Comparison of ENCODE assay signal across 10 mouse cellular contexts in genomic region chr8:105172003-105172362, GRCm38 (mm10). TPM values are rescaled to one million over a fixed set of nuclear protein-coding genes. Genes with fewer than 3 reads are reported as not detected.
DNase-seq lines count a peak whose midpoint lies in the region; ATAC-seq and TF ChIP-seq lines count a peak whose summit lies in the region.
"Had no signal": no experiment of that assay in that cellular context is flagged by ENCODE, and none has a peak within 500 bp of the region (broad histone marks: within the 10 kb centered on the region; RNA-seq: fewer than 3 reads in every experiment).

No protein-coding gene starts in this region.

- H3K4me3 ChIP-seq in kidney, embryonic 14.5 days (ENCODE audit: low read length) = peak overlapping the region; percentile 93
- peak overlapping the region; percentile 98 for H3K4me3 ChIP-seq in hindbrain, postnatal 0 days (ENCODE audit: low read length)
- H3K4me3 ChIP-seq in midbrain, embryonic 15.5 days = peak overlapping the region; percentile 91

- no peak for TF ChIP-seq CTCF in hindbrain, postnatal 0 days (IDR thresholded peaks at IDR 0.05; ENCODE audit: low read depth)

- DNase-seq in kidney, postnatal 10 days = no peak
- DNase-seq in hindbrain, postnatal 0 days (ENCODE audit: low spot score) = no peak
- no peak for DNase-seq in urinary bladder, adult 2 months (ENCODE audit: low spot score)
- no peak for DNase-seq in cerebellum, adult 11-12 months
- DNase-seq in urinary bladder, postnatal 4 days (ENCODE audit: low spot score in 2 of 2) = no peak

- no peak for ATAC-seq in kidney, embryonic 14.5 days (ENCODE audit: low FRiP score, low TSS enrichment)
- peak; percentile 26; the same call in 1 of the 2 replicates for ATAC-seq in common myeloid progenitor, adult 5-6 weeks (replicated peaks; ENCODE audit: low read depth, poor library complexity, severe bottlenecking)
- ATAC-seq in hindbrain, postnatal 0 days = no peak
- no peak for ATAC-seq in midbrain, embryonic 15.5 days (replicated peaks)

- H3K27me3 ChIP-seq in kidney, embryonic 14.5 days (ENCODE audit: control insufficient read depth, insufficient read depth, low read length) = no peaks in the 10 kb centered on the region
- no peaks in the 10 kb centered on the region for H3K27me3 ChIP-seq in hindbrain, postnatal 0 days (ENCODE audit: insufficient read depth, low read length)
- H3K27me3 ChIP-seq in midbrain, embryonic 15.5 days (replicated peaks) = no peaks in the 10 kb centered on the region
- H3K27me3 ChIP-seq: Patski had no signal

- H3K9me3 ChIP-seq in kidney, embryonic 14.5 days (ENCODE audit: control insufficient read depth, low read length) = no peaks in the 10 kb centered on the region
- no peaks in the 10 kb centered on the region for H3K9me3 ChIP-seq in hindbrain, postnatal 0 days (ENCODE audit: low read length)
- no peaks in the 10 kb centered on the region for H3K9me3 ChIP-seq in midbrain, embryonic 15.5 days

- no peak overlapping the region for H3K27ac ChIP-seq in kidney, embryonic 14.5 days (ENCODE audit: low read depth, low read length)
- H3K27ac ChIP-seq in hindbrain, postnatal 0 days = peak overlapping the region; percentile 92; the same call in 1 of the 2 replicates
- H3K27ac ChIP-seq in midbrain, embryonic 15.5 days = no peak overlapping the region

- H3K4me1 ChIP-seq in kidney, embryonic 14.5 days (ENCODE audit: control insufficient read depth, insufficient read depth, low read length) = peaks cover 16% of the 10 kb centered on the region; the same call in 1 of the 2 replicates
- H3K4me1 ChIP-seq in hindbrain, postnatal 0 days (ENCODE audit: insufficient read depth, low read length) = no peaks in the 10 kb centered on the region; the same call in 1 of the 2 replicates
- peaks cover 19% of the 10 kb centered on the region for H3K4me1 ChIP-seq in midbrain, embryonic 15.5 days

- 27% methylated on average over 6 of the region's 6 CpGs for WGBS in kidney, embryonic 14.5 days
- 15% methylated on average over 6 of the region's 6 CpGs for WGBS in hindbrain, postnatal 0 days
- 22% methylated on average over 6 of the region's 6 CpGs for WGBS in midbrain, embryonic 15.5 days

- peaks cover 14% of the 10 kb centered on the region for H3K36me3 ChIP-seq in kidney, embryonic 14.5 days (ENCODE audit: control insufficient read depth, insufficient read depth, low read length)
- no peaks in the 10 kb centered on the region for H3K36me3 ChIP-seq in hindbrain, postnatal 0 days (ENCODE audit: insufficient read depth, low read length)
- H3K36me3 ChIP-seq in midbrain, embryonic 15.5 days (replicated peaks) = no peaks in the 10 kb centered on the region

- H3K9ac ChIP-seq in kidney, embryonic 14.5 days (ENCODE audit: low read depth, low read length) = peak overlapping the region; percentile 99
- H3K9ac ChIP-seq in hindbrain, postnatal 0 days (replicated peaks; ENCODE audit: low read length) = peak overlapping the region; percentile 86
- peak overlapping the region; percentile 58 for H3K9ac ChIP-seq in midbrain, embryonic 15.5 days

- peak overlapping the region; percentile 70 for H3K4me2 ChIP-seq in kidney, embryonic 14.5 days (replicated peaks; ENCODE audit: low read depth, low read length)
- H3K4me2 ChIP-seq in hindbrain, postnatal 0 days (ENCODE audit: low read depth, low read length) = peak overlapping the region; percentile 69
- H3K4me2 ChIP-seq in midbrain, embryonic 15.5 days = peak overlapping the region; percentile 66

RNA-seq across cellular contexts. Expression of gene Cbfb, which starts 1.5 kb away (rescaled TPM):
- polyA plus RNA-seq in kidney, embryonic 14.5 days (2014; fragmentation: Nextera tagmentation; extraction: Ambion mirVana) = 73.9 and 96.5 TPM in 2 replicates
- 163 and 164 TPM in 2 replicates for total RNA-seq in common myeloid progenitor, adult 5-6 weeks (2017)
- total RNA-seq in hindbrain, postnatal 0 days (2014; rRNA removed) = 45.1 and 54.3 TPM in 2 replicates
- 27.8 and 30.5 TPM in 2 replicates for polyA plus RNA-seq in hindbrain, postnatal 0 days (2015; fragmentation: Nextera tagmentation; extraction: Ambion mirVana)
- 20.3 and 22.5 TPM in 2 replicates for polyA plus RNA-seq in midbrain, embryonic 15.5 days (2015; fragmentation: Nextera tagmentation; extraction: Ambion mirVana)
- 28.0 and 30.1 TPM in 2 replicates for polyA plus RNA-seq in urinary bladder, adult 2 months (2012; rRNA removed)

RNA-seq across cellular contexts. Expression of gene Ces4a, which starts 40.4 kb away (rescaled TPM):
- not detected in 2 replicates for polyA plus RNA-seq in kidney, embryonic 14.5 days (2014; fragmentation: Nextera tagmentation; extraction: Ambion mirVana)
- total RNA-seq in common myeloid progenitor, adult 5-6 weeks (2017) = not detected in 2 replicates
- 0.10 TPM in 1 of 2 replicates, not detected in the other for total RNA-seq in hindbrain, postnatal 0 days (2014; rRNA removed)
- 0.16 TPM in 1 of 2 replicates, not detected in the other for polyA plus RNA-seq in hindbrain, postnatal 0 days (2015; fragmentation: Nextera tagmentation; extraction: Ambion mirVana)
- polyA plus RNA-seq in midbrain, embryonic 15.5 days (2015; fragmentation: Nextera tagmentation; extraction: Ambion mirVana) = 0.06 TPM in 1 of 2 replicates, not detected in the other
- polyA plus RNA-seq in urinary bladder, adult 2 months (2012; rRNA removed) = not detected in 2 replicates
- total RNA-seq: gastrocnemius, adult 18-20 months had no signal
- polyA plus RNA-seq: Patski had no signal

RNA-seq across cellular contexts. Expression of gene D230025D16Rik, which starts 53.0 kb away (rescaled TPM):
- polyA plus RNA-seq in kidney, embryonic 14.5 days (2014; fragmentation: Nextera tagmentation; extraction: Ambion mirVana) = 18.3 and 28.8 TPM in 2 replicates
- 15.8 and 18.0 TPM in 2 replicates for total RNA-seq in common myeloid progenitor, adult 5-6 weeks (2017)
- 32.2 and 39.5 TPM in 2 replicates for total RNA-seq in hindbrain, postnatal 0 days (2014; rRNA removed)
- polyA plus RNA-seq in hindbrain, postnatal 0 days (2015; fragmentation: Nextera tagmentation; extraction: Ambion mirVana) = 22.1 and 23.5 TPM in 2 replicates
- 37.1 and 37.6 TPM in 2 replicates for polyA plus RNA-seq in midbrain, embryonic 15.5 days (2015; fragmentation: Nextera tagmentation; extraction: Ambion mirVana)
- 25.3 and 28.5 TPM in 2 replicates for polyA plus RNA-seq in urinary bladder, adult 2 months (2012; rRNA removed)
